In genomic region chr12:34906376-34906703, GRCm38 (mm10) we compare ENCODE assay signal across 8 mouse cellular contexts. TPM values are rescaled to one million over a fixed set of nuclear protein-coding genes. Genes with fewer than 3 reads are reported as not detected.
DNase-seq lines count a peak whose midpoint lies in the region; ATAC-seq and TF ChIP-seq lines count a peak whose summit lies in the region.

No protein-coding gene starts in this region.

- peak; percentile 14 for DNase-seq in lung, adult 2 months
- DNase-seq in lung, adult 18-20 months, result no peak
- DNase-seq in urinary bladder, adult 18-20 months (ENCODE audit: low spot score in 2 of 2), result no peak
- DNase-seq in natural killer cell, adult 2 months (ENCODE audit: low spot score in 2 of 2), result no peak
- DNase-seq in ovary, adult 18-20 months (ENCODE audit: low spot score), result no peak

- no peak for TF ChIP-seq POLR2A in lung, adult 2 months (IDR thresholded peaks at IDR 0.05; ENCODE audit: borderline replicate concordance, extremely low read depth, low read depth, low read length)
- TF ChIP-seq POLR2A in embryonic fibroblast, embryonic 13.5 days (IDR thresholded peaks at IDR 0.05; ENCODE audit: low read depth, low read length), result no peak

- no peaks in the 10 kb centered on the region for H3K36me3 ChIP-seq in intestine, embryonic 15.5 days
- no peaks in the 10 kb centered on the region for H3K36me3 ChIP-seq in neural tube, embryonic 14.5 days (ENCODE audit: control insufficient read depth, insufficient read depth, low read length)

- no peaks in the 10 kb centered on the region for H3K4me1 ChIP-seq in lung, adult 2 months (ENCODE audit: control insufficient read depth, insufficient read depth, low read length)
- H3K4me1 ChIP-seq in embryonic fibroblast, embryonic 13.5 days (ENCODE audit: control insufficient read depth, insufficient read depth, low read length), result no peaks in the 10 kb centered on the region
- no peaks in the 10 kb centered on the region; the same call in 1 of the 2 replicates for H3K4me1 ChIP-seq in intestine, embryonic 15.5 days (replicated peaks)
- H3K4me1 ChIP-seq in neural tube, embryonic 14.5 days (ENCODE audit: control insufficient read depth, insufficient read depth, low read length), result peaks cover 3% of the 10 kb centered on the region; the same call in 1 of the 2 replicates

- TF ChIP-seq CTCF in lung, adult 2 months (IDR thresholded peaks at IDR 0.05; ENCODE audit: insufficient read depth, low read length), result no peak
- no peak for TF ChIP-seq CTCF in embryonic fibroblast, embryonic 13.5 days (IDR thresholded peaks at IDR 0.05; ENCODE audit: borderline replicate concordance, insufficient read depth, low read length)

- 4% methylated on average over 10 of the region's 10 CpGs for WGBS in lung, adult 2 months
- WGBS in intestine, embryonic 15.5 days, result 0% methylated on average over 10 of the region's 10 CpGs
- under 1% methylated on average over 9 of the region's 10 CpGs for WGBS in neural tube, embryonic 14.5 days

- no peak overlapping the region for H3K27ac ChIP-seq in embryonic fibroblast, embryonic 13.5 days (ENCODE audit: insufficient read depth, low read length)
- no peak overlapping the region for H3K27ac ChIP-seq in intestine, embryonic 15.5 days
- no peak overlapping the region for H3K27ac ChIP-seq in neural tube, embryonic 14.5 days (ENCODE audit: low read depth, low read length)

- H3K4me2 ChIP-seq in intestine, embryonic 15.5 days (replicated peaks), result peak overlapping the region; percentile 95
- H3K4me2 ChIP-seq in neural tube, embryonic 14.5 days (ENCODE audit: low read depth, low read length), result peak overlapping the region; percentile 75

- no peak for ATAC-seq in intestine, embryonic 15.5 days
- no peak; the same call in 1 of the 2 replicates for ATAC-seq in neural tube, embryonic 14.5 days (ENCODE audit: low read depth)

- peak overlapping the region; percentile 63 for H3K4me3 ChIP-seq in lung, adult 2 months (replicated peaks; ENCODE audit: extremely low read depth, low read depth, low read length)
- H3K4me3 ChIP-seq in embryonic fibroblast, embryonic 13.5 days (ENCODE audit: insufficient read depth, low read length), result peak overlapping the region; percentile 35
- H3K4me3 ChIP-seq in intestine, embryonic 15.5 days (replicated peaks), result peak overlapping the region; percentile 64
- peak overlapping the region; percentile 74 for H3K4me3 ChIP-seq in neural tube, embryonic 14.5 days (ENCODE audit: low read depth, low read length)

- peak overlapping the region; percentile 47 for H3K9ac ChIP-seq in intestine, embryonic 15.5 days
- H3K9ac ChIP-seq in neural tube, embryonic 14.5 days (replicated peaks; ENCODE audit: low read depth, low read length), result peak overlapping the region; percentile 73

- H3K27me3 ChIP-seq in intestine, embryonic 15.5 days (replicated peaks), result peaks cover 10% of the 10 kb centered on the region
- 0 out of 2 replicates have a peak, but pooled peaks cover 3% of the 10 kb centered on the region for H3K27me3 ChIP-seq in neural tube, embryonic 14.5 days (ENCODE audit: control insufficient read depth, insufficient read depth, low read length)

- no peaks in the 10 kb centered on the region for H3K9me3 ChIP-seq in intestine, embryonic 15.5 days
- H3K9me3 ChIP-seq in neural tube, embryonic 14.5 days (ENCODE audit: control insufficient read depth, low read length), result no peaks in the 10 kb centered on the region

RNA-seq across cellular contexts. Expression of gene Hdac9, which starts 10.6 kb away (rescaled TPM):
- polyA plus RNA-seq in lung, adult 2 months (2012; rRNA removed), result 3.0 and 4.8 TPM in 2 replicates
- 3.7 and 6.0 TPM in 2 replicates for polyA plus RNA-seq in embryonic fibroblast, embryonic 13.5 days (2011; ENCODE audit: insufficient read length, low read depth, missing spikeins)
- polyA plus RNA-seq in intestine, embryonic 15.5 days (2015; fragmentation: Nextera tagmentation; extraction: Ambion mirVana), result 3.2 and 4.2 TPM in 2 replicates
- 14.1 and 14.3 TPM in 2 replicates for polyA plus RNA-seq in neural tube, embryonic 14.5 days (2014; fragmentation: Nextera tagmentation; extraction: Ambion mirVana)
